In genomic region chr7:6362268-6363046, GRCm38 (mm10) we compare ENCODE assay signal across 8 mouse cellular contexts. TPM values are rescaled to one million over a fixed set of nuclear protein-coding genes. Genes with fewer than 3 reads are reported as not detected.
DNase-seq lines count a peak whose midpoint lies in the region; ATAC-seq lines count a peak whose summit lies in the region.

No protein-coding gene starts in this region.

- H3K4me2 ChIP-seq in intestine, embryonic 14.5 days (ENCODE audit: low read length): peak overlapping the region; percentile 76

- peak; percentile 93 for ATAC-seq in intestine, embryonic 14.5 days (replicated peaks; ENCODE audit: low FRiP score, low TSS enrichment, low read depth)

- H3K4me1 ChIP-seq in intestine, embryonic 14.5 days (replicated peaks; ENCODE audit: control insufficient read depth, insufficient read depth, low read length): peaks cover 4% of the 10 kb centered on the region; the same call in 1 of the 2 replicates

- H3K4me3 ChIP-seq in intestine, embryonic 14.5 days (ENCODE audit: low read depth, low read length): peak overlapping the region; percentile 49

- DNase-seq in adrenal gland, adult 18-20 months (ENCODE audit: low spot score in 2 of 2): peak; percentile 94 to 97
- peak; percentile 99 for DNase-seq in embryo, embryonic 11 days
- peak; percentile 96 for DNase-seq in gastrocnemius, postnatal 25 days
- peak; percentile 99 for DNase-seq in intestine, embryonic 14.5 days (ENCODE audit: low spot score)
- DNase-seq in left cerebral cortex, postnatal 14 days (ENCODE audit: low spot score in 2 of 2): peak; percentile 98 to 99
- peak; percentile 98 for DNase-seq in mesoderm, embryonic 11.5 days (ENCODE audit: low read depth, low spot score)
- DNase-seq in right cerebral cortex, postnatal 36 days (ENCODE audit: low spot score in 2 of 2): peak; percentile 98 to 99
- peak; percentile 99 for DNase-seq in yolk sac, embryonic 10.5 days (ENCODE audit: low spot score)

- 1% methylated on average over 38 of the region's 38 CpGs for WGBS in intestine, embryonic 14.5 days

- no peaks in the 10 kb centered on the region for H3K27me3 ChIP-seq in intestine, embryonic 14.5 days (replicated peaks; ENCODE audit: control insufficient read depth, insufficient read depth, low read length)

- intact Hi-C loops in left cerebral cortex, postnatal 14 days (cut with DNase I): loop anchor here (5.0 kb wide), 2 partner anchors 55 to 70 kb away; no protein-coding TSS in a partner anchor

- no peaks in the 10 kb centered on the region for H3K9me3 ChIP-seq in intestine, embryonic 14.5 days (ENCODE audit: control insufficient read depth, low read length)

- H3K36me3 ChIP-seq in intestine, embryonic 14.5 days (ENCODE audit: control insufficient read depth, insufficient read depth, low read length): no peaks in the 10 kb centered on the region

- peak overlapping the region; percentile 81 for H3K27ac ChIP-seq in intestine, embryonic 14.5 days (ENCODE audit: low read depth)

- peak overlapping the region; percentile 47 for H3K9ac ChIP-seq in intestine, embryonic 14.5 days (ENCODE audit: low read length)

RNA-seq across cellular contexts. Expression of gene Zfp78, which starts 0.6 kb away (rescaled TPM):
- 1 to 10 TPM; 2.1 to 3.3 TPM for total RNA-seq in adrenal gland, adult 18-20 months (2021)
- total RNA-seq in gastrocnemius, postnatal 25 days (2021): 1 to 10 TPM; 1.4 to 2.0 TPM
- polyA plus RNA-seq in intestine, embryonic 14.5 days (2014; fragmentation: Nextera tagmentation; extraction: Ambion mirVana): 2.0 and 2.1 TPM in 2 replicates
- 1 to 10 TPM; 2.9 to 3.1 TPM for total RNA-seq in left cerebral cortex, postnatal 14 days (2021)

RNA-seq across cellular contexts. Expression of gene Gm3854, which starts 18.9 kb away (rescaled TPM):
- total RNA-seq in adrenal gland, adult 18-20 months (2021): under 1 TPM; 0.53 to 0.80 TPM
- total RNA-seq in gastrocnemius, postnatal 25 days (2021): under 1 TPM; 0.16 to 0.23 TPM
- polyA plus RNA-seq in intestine, embryonic 14.5 days (2014; fragmentation: Nextera tagmentation; extraction: Ambion mirVana): 1.5 and 2.1 TPM in 2 replicates
- total RNA-seq in left cerebral cortex, postnatal 14 days (2021): 1 to 10 TPM; 7.4 to 7.5 TPM

RNA-seq across cellular contexts. Expression of gene Zfp28, which starts 20.6 kb away (rescaled TPM):
- total RNA-seq in adrenal gland, adult 18-20 months (2021): 1 to 10 TPM; 2.1 to 3.3 TPM
- 1 to 10 TPM; 1.1 to 1.9 TPM for total RNA-seq in gastrocnemius, postnatal 25 days (2021)
- 8.3 and 10.2 TPM in 2 replicates for polyA plus RNA-seq in intestine, embryonic 14.5 days (2014; fragmentation: Nextera tagmentation; extraction: Ambion mirVana)
- 1 to 10 TPM; 5.0 to 8.9 TPM for total RNA-seq in left cerebral cortex, postnatal 14 days (2021)

RNA-seq across cellular contexts. Expression of gene Zfp583, which starts 31.4 kb away (rescaled TPM):
- 1 to 10 TPM; 3.1 to 3.3 TPM for total RNA-seq in adrenal gland, adult 18-20 months (2021)
- 1 to 10 TPM in 1 of 2 experiments, under 1 TPM in 1; 0.41 to 1.0 TPM for total RNA-seq in gastrocnemius, postnatal 25 days (2021)
- polyA plus RNA-seq in intestine, embryonic 14.5 days (2014; fragmentation: Nextera tagmentation; extraction: Ambion mirVana): 4.0 and 5.3 TPM in 2 replicates
- total RNA-seq in left cerebral cortex, postnatal 14 days (2021): 10 to 100 TPM; 11.8 to 13.7 TPM

RNA-seq across cellular contexts. Expression of gene Smim17, which starts 36.1 kb away (rescaled TPM):
- total RNA-seq in adrenal gland, adult 18-20 months (2021): under 1 TPM; 0.38 to 0.73 TPM
- total RNA-seq in gastrocnemius, postnatal 25 days (2021): under 1 TPM; 0.31 to 0.46 TPM
- 0.31 and 0.38 TPM in 2 replicates for polyA plus RNA-seq in intestine, embryonic 14.5 days (2014; fragmentation: Nextera tagmentation; extraction: Ambion mirVana)
- 10 to 100 TPM; 15.7 to 17.9 TPM for total RNA-seq in left cerebral cortex, postnatal 14 days (2021)

Comparison
In these comparisons a context has a peak if more than half of its experiments do, and no peak if none do; other contexts are left out.
1. Peak in every context shown above with its lines: DNase-seq, ATAC-seq, H3K4me3 ChIP-seq and H3K27ac ChIP-seq.
2. RNA of gene Gm3854, which starts 18.9 kb away (total RNA-seq): 7.4 to 7.5 TPM in left cerebral cortex, postnatal 14 days; 0.53 to 0.80 TPM in adrenal gland, adult 18-20 months and 0.16 to 0.23 TPM in gastrocnemius, postnatal 25 days; every median in the first group is over 4 times any median in the second.